Mouse (Mus musculus) gastrocnemius, adult 8-10 months (tissue): ENCODE measurements at regions not wholly inside any gene's neighbourhood (a gene's known extent, or its start where the extent isn't known, plus 50 kb on each side); places are given as distances from the start of the nearest gene placed in this dataset.

Experiments
- DNase-seq, 2 experiments: peaks; one replicate each; pipeline ENCODE4 v3.0.0; 2022; ENCODE audit warnings: low spot score in 2 of 2

DNA sequence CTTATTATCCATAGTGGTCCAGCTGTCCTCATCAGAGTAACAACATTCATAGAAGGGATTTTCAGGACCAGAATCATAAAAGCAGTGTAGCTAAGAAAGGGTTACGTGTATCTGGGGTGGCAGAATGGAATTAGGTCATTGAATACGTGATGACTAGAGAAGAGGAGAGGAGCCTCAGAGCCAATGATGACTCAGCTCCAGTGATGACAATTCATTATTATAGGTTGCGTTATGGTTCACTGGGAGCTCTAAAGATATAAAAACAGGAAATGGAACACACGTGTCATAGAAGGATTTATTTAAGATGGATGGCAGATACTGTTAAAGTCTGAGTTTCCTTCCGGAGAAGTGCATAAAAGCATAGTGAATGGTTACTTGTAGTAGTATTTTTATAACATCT is 291.6 kb downstream of the Isl1 start:
- no peak for DNase-seq

DNA sequence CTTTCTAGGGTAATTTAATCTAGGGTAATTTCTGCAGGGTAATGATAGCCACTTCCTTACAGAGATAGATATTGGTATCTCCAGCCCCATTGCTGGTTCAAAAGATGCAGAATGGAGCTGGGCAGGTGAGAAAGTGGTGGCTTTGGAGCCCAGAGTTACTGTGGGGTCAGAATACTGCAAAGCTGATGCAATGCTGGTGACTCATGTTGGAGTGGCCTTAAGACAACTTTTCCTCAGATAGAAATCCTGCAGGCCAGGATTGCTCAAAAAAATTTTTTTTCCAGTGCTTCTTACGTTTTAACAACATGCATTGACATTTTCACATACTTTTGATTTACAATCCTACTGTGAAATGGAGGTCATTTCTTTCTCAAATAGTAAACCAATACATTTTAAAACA is 305.8 kb downstream of the Isl1 start:
- DNase-seq: no peak

DNA sequence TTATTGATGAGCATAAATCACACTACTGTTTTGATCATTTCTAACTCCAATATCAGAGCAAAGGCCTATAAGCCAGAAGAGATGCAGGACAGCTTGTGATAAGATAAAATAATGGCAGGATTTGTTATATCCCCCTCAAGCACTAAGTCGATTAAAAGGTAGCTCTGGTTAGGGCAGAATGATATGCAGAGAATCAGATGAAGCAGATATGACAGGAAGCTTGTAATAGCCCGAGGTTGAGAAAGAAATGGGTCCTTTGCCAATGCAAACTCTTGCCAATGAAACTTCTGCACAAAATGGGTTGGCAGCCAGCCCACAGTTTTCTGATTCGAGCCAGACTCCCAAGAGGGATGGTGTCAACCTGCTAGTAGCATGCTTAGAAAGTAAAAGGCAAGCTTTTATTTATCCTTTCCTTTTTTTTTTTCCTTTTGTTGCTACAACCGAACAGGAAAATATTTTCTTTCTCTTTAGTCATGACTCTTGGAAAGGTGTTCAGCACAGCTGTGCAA is 307.0 kb downstream of the Isl1 start:
- DNase-seq: peak; percentile 17 to 43

DNA sequence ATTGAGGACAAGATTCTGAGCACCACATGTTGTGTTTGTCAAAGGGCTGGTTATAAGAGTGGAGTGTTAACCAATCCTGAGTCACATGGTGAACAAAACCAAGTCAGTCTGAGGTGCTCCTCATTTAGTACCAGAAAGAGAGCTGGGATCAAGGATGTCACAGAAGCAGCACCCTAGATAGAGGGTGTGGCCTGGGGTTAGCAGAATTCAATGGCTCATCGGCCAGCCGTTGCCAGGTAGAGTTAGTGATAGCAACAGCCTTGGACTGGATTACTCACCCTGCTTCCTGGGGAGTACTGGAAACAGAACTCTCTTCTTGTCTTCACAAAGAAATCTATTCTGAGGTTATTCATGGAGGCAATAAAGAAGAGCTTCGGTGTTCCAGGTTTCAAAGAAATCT is 318.9 kb downstream of the Isl1 start:
- DNase-seq: no peak

DNA sequence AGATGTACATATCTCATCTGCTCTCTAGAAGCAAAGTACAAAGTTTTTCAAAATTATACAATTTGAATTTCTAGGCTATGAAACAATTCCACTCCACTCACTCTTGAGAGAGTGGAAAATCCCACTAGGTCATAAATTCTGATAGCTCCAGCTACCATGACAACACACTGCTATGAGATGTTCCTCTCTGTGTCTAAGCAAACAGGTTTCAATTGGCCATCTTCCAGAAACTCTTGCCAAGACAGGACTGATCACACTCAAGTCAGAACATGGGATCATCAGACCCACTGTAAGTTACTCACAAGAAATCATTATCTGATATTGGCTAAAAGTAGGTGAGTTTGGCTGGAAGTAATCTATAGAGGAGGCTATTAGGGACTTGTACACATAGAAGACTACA is 320.4 kb downstream of the Isl1 start:
- DNase-seq: no peak

DNA sequence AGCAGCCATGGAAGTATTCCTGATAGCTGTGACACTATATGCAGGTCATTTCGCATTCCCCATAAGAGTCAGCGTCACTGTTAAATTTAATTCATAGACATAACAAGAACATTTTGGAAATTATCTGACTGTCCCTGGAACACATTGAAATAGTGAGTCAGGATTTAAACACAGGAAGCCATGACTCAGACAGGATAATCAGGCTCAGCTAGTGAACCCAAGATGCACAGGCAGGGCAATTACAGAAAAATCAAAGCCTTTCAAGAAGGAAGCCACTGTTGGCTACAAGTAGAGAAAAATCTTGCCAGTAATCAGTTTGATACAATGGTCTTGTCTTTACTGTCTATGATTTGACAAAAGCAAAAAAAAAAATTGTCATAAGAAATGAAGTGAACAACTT is 323.2 kb downstream of the Isl1 start:
- no peak for DNase-seq

DNA sequence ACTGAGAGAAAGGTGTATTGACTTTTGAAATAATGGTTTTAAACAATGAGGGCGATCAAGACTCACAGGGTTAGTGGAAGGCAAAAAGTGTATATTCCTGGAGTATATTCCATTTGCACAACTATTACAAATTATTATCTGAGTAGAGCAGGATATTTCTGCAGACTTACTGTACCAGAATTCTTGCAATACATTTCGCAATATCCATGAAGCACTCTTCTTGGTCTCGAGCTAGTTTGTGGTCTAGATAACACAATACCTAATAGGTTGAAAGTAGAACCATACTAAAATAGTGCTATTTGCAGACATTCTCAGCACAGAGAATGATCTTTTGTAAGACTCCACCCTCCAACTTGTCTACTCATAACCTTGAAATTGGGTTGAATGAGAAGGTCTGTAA is 323.8 kb downstream of the Isl1 start:
- DNase-seq: no peak

DNA sequence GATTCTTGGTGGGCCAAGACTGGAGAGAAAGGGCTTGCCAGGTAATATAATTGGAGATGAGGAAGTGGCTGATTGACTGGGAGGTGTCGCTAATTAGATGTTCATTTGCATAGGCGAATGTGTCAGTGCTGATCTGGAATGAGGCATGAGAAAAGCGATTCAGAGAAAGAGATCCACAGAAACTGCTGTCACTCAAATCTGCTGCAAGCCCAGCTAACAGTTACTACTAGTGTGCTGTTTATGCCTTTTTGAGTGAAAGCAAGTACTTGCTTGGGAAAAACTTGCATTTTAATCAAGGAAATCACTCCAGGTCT is 331.6 kb downstream of the Isl1 start:
- DNase-seq: no peak

DNA sequence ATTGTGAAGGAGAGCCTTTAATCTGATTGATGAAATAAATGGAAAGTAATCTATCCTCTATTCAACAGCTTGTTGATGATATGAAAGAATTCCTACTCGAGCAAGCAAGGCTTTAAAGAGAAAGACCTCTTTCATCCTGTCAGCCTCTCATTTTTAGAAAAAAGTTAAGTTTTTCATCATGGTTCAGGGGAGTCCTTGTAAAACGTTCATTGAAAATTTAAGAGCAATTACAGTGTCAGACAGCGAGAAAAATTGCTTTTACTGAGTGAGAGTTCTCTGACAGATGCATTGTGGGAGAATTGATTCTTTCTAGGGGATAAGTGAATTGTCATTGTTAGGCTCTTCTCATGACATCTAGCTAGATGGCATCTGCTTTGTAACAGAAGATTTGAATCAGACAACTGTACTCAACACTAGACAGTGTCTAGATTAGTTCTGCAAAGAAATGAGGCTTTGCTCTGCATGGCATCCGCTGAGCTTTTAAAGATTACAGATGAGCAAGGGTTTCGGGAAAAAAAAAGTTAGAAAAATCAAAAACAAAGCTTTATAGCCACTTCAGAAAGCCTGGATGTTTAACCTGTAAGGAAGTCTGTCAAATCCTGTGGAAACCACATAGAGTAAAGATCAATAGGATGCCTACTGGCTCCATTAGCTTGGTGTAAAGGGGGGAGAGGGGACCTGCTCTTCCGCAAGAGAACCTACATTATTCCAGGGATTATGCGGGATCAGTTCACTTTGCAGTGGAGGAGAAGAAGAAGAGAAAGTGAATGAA is 332.2 kb downstream of the Isl1 start:
- no peak for DNase-seq
